Mouse (Mus musculus) embryonic facial prominence, embryonic 13.5 days (tissue): ENCODE data around the gene Nucb2. TPM values are rescaled to one million over a fixed set of nuclear protein-coding genes. Genes with fewer than 3 reads are reported as not detected.

ENCODE experiments used
- ATAC-seq: fragments of 200-750 bp; cut with Nextera tagmentation; 2 replicates; pipeline ENCODE4 v1.8.0; 2017; ENCODE audit warnings: low read depth; ENCODE audit not compliant: insufficient number of reproducible peaks, insufficient read depth, low FRiP score, low TSS enrichment
- H3K27ac ChIP-seq: fragments of 300-500 bp; sonication (generic); 2 replicates; pipeline ENCODE4 v1.5.1; 2015; ENCODE audit warnings: moderate library complexity, mild to moderate bottlenecking, inconsistent platforms
- H3K27me3 ChIP-seq: fragments of 300-500 bp; sonication (generic); 2 replicates; pipeline ENCODE4 v1.6.1; 2015; ENCODE audit warnings: mild to moderate bottlenecking, inconsistent platforms
- H3K36me3 ChIP-seq: fragments of 300-500 bp; sonication (generic); 2 replicates; pipeline ENCODE4 v1.6.1; 2015; ENCODE audit warnings: mild to moderate bottlenecking, inconsistent platforms
- H3K4me1 ChIP-seq: fragments of 300-500 bp; sonication (generic); 2 replicates; pipeline ENCODE4 v1.6.1; 2015; ENCODE audit warnings: inconsistent platforms
- H3K4me2 ChIP-seq: fragments of 300-500 bp; sonication (generic); 2 replicates; pipeline ENCODE4 v1.6.1; 2015; ENCODE audit warnings: moderate library complexity, mild to moderate bottlenecking, inconsistent platforms
- H3K4me3 ChIP-seq: fragments of 300-500 bp; sonication (generic); 2 replicates; pipeline ENCODE4 v1.5.1; 2015; ENCODE audit warnings: mild to moderate bottlenecking, inconsistent platforms
- H3K9ac ChIP-seq: fragments of 300-500 bp; sonication (generic); 2 replicates; pipeline ENCODE4 v1.6.1; 2015; ENCODE audit warnings: mild to moderate bottlenecking, inconsistent platforms
- H3K9me3 ChIP-seq: fragments of 300-500 bp; sonication (generic); 2 replicates; pipeline ENCODE4 v1.6.1; 2016; ENCODE audit warnings: inconsistent platforms
- WGBS: fragments of 180-500 bp; shearing (Covaris S2); methylation state at CpG from one replicate; pipeline ENCODE4 v1.1.7; 2015; ENCODE audit warnings: mixed read lengths; 5-methylcytosine and 5-hydroxymethylcytosine counted together
- polyA plus RNA-seq: library from polyadenylated mRNA; unstranded; fragments of >200 nt; fragmentation: Nextera tagmentation; extraction: Ambion mirVana; gene quantifications from 2 replicates; pipeline ENCODE4 v1.2.1, GENCODE M21; 2015

Nucb2 gene
- polyA plus RNA-seq, 1 experiment from 2014 or later, result 20.0 TPM

DNA sequence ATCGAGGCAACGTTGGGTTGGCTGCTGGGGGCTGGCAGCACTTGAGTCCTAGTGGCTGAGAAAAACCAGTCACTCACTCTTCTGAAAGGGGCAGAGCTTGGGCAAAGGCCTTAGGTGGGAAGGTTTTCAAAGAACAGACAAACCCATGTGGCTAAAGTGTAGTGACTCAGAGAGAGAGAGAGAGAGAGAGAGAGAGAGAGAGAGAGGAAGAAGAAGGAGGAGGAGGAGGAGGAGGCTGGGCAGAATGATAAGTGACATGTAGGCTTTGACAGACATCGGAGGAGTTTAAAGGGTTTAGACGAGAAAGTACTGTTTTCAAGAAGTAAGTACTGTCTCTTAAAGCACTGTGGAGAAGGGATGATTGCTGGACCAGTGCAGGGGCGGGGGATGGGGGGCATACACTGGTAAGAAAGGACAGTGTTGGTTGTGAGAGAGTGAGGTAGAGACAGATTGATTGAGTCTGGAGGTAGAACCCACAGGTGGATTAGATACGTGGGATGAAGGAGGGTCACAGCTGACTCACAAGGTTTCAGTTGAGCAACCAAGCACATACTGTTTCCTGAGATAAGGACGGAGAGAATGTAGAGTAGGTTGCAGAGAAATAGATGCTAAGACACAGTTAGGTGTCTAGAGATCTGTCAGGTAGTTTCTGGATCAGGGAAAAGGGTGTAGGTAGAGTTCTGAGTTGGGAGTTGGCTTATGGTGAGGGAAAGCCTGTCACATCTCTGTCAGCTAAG lies 10.7 kb upstream of the Nucb2 start:
- 81% methylated on average over 7 of the region's 7 CpGs for WGBS
- H3K4me3 ChIP-seq, result no peak overlapping the region
- H3K9me3 ChIP-seq, result no peaks in the 10 kb centered on the region
- H3K9ac ChIP-seq, result no peak overlapping the region
- ATAC-seq, result no peak
- H3K36me3 ChIP-seq, result no peaks in the 10 kb centered on the region
- H3K4me2 ChIP-seq, result no peak overlapping the region
- H3K4me1 ChIP-seq, result no peaks in the 10 kb centered on the region
- H3K27me3 ChIP-seq, result no peaks in the 10 kb centered on the region
- no peak overlapping the region for H3K27ac ChIP-seq

DNA sequence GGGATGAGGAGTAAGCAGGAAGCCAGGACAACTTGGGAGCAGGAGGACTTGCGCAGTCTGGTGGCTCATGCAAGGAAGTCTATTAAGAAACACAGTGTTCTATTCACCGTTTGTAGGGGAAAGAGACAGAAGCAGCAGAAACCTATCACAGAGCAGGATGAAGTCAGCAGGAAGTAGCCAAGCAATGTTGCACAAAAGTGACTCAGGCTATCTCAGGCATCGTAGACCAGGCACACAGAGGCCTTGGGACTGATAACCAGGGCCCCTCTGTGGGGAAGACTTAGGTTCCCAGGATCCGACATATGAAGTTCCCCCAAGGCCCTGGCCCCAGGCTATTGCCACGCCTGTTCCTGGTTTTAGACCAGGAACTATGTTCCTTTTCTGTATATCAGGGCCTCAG lies 9.6 kb upstream of the Nucb2 start:
- 64% methylated on average over 5 of the region's 5 CpGs for WGBS
- H3K27ac ChIP-seq, result no peak overlapping the region
- no peaks in the 10 kb centered on the region for H3K9me3 ChIP-seq
- H3K4me1 ChIP-seq, result no peaks in the 10 kb centered on the region
- no peaks in the 10 kb centered on the region for H3K36me3 ChIP-seq
- H3K4me2 ChIP-seq, result no peak overlapping the region
- ATAC-seq, result no peak
- no peak overlapping the region for H3K9ac ChIP-seq
- no peaks in the 10 kb centered on the region for H3K27me3 ChIP-seq
- H3K4me3 ChIP-seq, result no peak overlapping the region

DNA sequence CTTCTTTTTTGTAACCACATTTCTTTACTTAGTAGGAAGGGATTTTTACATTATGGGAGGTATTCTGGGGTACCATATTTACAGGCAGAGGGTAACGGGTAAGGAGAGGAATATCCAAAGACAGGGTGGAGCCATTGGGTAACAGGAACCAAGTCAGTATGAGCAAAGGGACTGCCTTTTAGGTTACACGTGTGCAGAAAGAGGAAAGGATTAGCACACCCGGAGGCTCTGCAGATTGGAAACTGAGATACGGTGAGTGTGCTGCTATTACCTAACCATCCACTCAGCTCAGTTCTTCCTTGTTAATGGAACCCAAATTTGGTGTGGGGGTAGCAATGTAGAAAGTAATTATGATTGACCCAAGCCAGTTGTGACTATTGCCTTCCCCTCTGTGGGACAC lies 7.4 kb upstream of the Nucb2 start:
- ATAC-seq, result no peak

DNA sequence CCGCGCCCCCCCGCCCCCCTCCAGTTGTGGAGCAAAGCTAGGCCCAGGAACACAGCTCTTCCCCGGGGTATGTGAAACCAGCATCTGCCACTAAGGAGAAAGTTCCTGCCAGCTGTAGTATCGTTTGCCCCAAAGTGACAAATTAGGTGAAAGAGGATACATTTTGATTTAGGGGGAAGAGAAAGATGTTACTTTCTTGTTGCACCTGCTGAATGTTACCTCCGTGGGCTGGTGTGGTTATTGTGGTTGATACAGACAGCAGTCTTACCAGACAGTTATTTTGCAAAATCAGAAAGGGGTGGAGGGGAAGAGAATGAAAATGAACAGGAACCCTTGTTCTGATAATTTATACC lies 625 bp downstream of the Nucb2 start:
- peak overlapping the region; percentile 80 for H3K4me3 ChIP-seq
- H3K9me3 ChIP-seq, result no peaks in the 10 kb centered on the region
- 2% methylated on average over 6 of the region's 6 CpGs for WGBS
- no peaks in the 10 kb centered on the region for H3K27me3 ChIP-seq
- peak overlapping the region; percentile 88 for H3K9ac ChIP-seq
- H3K36me3 ChIP-seq, result no peaks in the 10 kb centered on the region
- no peak overlapping the region for H3K27ac ChIP-seq
- no peak for ATAC-seq
- H3K4me1 ChIP-seq, result peaks cover 8% of the 10 kb centered on the region; the same call in 1 of the 2 replicates
- peak overlapping the region; percentile 79 for H3K4me2 ChIP-seq

More for the DNA sequence above, 7.4 kb upstream of the Nucb2 start:
- WGBS, result 92% methylated on average over 4 of the region's 4 CpGs
- Histone ChIP-seq H3K4me3 (no peak overlapping the region), H3K27ac (no peak overlapping the region), H3K9me3 (no peaks in the 10 kb centered on the region), H3K4me1 (no peaks in the 10 kb centered on the region), H3K27me3 (no peaks in the 10 kb centered on the region), H3K9ac (no peak overlapping the region), H3K36me3 (no peaks in the 10 kb centered on the region), H3K4me2 (no peak overlapping the region)

DNA sequence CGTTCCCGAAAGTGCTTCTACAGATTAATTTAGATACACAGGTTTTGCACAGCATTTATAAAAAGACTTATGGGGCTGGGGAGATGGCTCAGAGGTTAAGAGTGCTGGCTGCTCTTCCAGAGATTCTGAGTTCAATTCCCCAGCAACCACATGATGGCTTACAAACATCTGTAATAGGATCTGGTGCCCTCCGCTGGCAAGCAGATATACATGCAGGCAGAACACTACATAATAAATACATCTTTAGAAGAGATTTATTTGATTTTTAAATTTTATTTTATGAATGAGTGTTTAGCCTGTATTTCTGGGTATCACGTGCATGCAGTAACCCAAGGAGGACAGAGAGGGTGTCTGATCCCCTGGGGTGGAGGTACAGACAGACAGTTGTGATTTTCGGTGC lies 9.9 kb downstream of the Nucb2 start:
- no peak for ATAC-seq
- no peak overlapping the region for H3K4me2 ChIP-seq
- H3K9me3 ChIP-seq, result no peaks in the 10 kb centered on the region
- no peak overlapping the region for H3K9ac ChIP-seq
- H3K27me3 ChIP-seq, result no peaks in the 10 kb centered on the region
- peak overlapping the region; percentile 57; the same call in 1 of the 2 replicates for H3K27ac ChIP-seq
- peaks cover 11% of the 10 kb centered on the region; the same call in 1 of the 2 replicates for H3K36me3 ChIP-seq
- H3K4me1 ChIP-seq, result no peaks in the 10 kb centered on the region
- 83% methylated on average over 5 of the region's 5 CpGs for WGBS
- no peak overlapping the region for H3K4me3 ChIP-seq

DNA sequence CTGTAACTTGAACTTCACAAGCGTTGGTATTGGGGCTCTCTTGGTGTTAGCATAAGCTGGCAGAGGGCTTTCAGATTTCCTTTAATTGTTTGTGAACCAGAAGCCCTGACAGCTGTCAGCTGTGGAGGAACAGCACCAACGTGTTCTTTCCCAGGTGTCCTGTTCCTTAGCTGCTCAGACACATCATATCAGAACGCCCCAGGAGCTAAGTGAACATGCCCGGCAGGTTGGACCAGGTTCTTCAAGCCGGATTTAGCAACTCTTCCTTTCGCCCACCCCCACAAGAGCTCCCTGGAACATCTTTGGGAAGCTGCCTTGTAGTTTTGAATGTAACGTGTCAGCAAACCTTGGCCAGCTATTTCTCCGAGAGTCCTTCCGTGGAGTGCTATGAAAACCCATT lies 10.4 kb downstream of the Nucb2 start:
- Histone ChIP-seq H3K9ac (no peak overlapping the region), H3K27me3 (no peaks in the 10 kb centered on the region), H3K4me2 (no peak overlapping the region), H3K9me3 (no peaks in the 10 kb centered on the region), H3K4me3 (no peak overlapping the region), H3K4me1 (no peaks in the 10 kb centered on the region), H3K36me3 (peaks cover 11% of the 10 kb centered on the region; the same call in 1 of the 2 replicates), H3K27ac (peak overlapping the region; percentile 57; the same call in 1 of the 2 replicates)
- WGBS, result 69% methylated on average over 9 of the region's 9 CpGs
- ATAC-seq, result peak; percentile 62; the same call in 1 of the 2 replicates

DNA sequence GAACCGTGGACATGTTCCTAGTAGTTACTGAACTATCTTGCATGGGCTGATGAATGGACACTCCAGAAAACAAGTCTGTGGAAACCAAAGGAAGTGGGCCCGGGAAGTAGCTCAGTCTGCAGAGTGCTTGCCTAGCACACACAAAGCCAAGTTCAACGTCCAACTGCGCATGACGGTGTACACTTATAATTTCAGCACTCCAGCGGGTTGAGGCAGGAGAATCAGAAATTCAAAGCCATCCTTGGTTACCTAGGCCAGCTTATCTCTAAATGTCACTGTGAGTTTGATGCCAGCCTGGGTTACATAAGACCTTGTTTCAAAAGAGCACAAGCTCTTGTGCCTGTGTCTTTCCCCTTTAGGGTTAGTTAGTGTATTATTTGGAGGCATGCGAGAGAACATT lies 10.9 kb downstream of the Nucb2 start:
- Histone ChIP-seq H3K4me3 (no peak overlapping the region), H3K27ac (no peak overlapping the region), H3K4me2 (no peak overlapping the region), H3K4me1 (no peaks in the 10 kb centered on the region), H3K27me3 (no peaks in the 10 kb centered on the region), H3K9me3 (no peaks in the 10 kb centered on the region), H3K36me3 (peaks cover 11% of the 10 kb centered on the region; the same call in 1 of the 2 replicates), H3K9ac (no peak overlapping the region)
- ATAC-seq, result no peak
- WGBS, result 86% methylated on average over 7 of the region's 7 CpGs

DNA sequence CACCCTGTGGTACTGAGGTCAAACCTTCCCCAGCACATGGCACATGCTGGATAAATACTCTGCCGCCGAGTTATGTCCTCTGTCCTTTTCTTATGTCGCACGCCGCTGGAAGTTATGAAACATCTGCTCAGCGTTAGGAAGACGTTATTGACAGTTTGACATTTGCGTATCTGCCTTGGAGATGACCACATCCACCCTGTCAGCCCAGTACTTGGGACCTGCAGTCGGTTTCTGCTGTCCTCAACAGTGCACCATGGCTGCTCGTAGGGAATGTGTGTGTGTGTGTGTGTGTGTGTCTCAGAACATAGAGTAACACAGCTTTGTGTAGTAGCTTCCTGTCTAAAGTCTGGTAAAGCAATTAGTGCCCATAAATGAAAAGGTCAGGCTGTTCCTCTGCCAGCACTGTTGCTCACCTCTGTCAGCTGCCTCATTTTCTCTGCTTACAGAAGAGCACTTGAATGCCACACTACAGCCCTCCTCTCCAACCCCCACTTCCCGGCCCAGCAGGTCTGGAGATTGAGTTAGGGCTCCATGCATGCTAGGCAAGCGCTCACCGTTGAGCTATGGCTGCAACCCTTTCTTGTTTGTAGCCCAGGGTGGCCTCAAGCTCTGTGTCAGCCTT lies 11.5 kb downstream of the Nucb2 start:
- 72% methylated on average over 13 of the region's 13 CpGs for WGBS
- Histone ChIP-seq H3K36me3 (peaks cover 11% of the 10 kb centered on the region; the same call in 1 of the 2 replicates), H3K4me1 (no peaks in the 10 kb centered on the region), H3K27me3 (no peaks in the 10 kb centered on the region), H3K9me3 (no peaks in the 10 kb centered on the region), H3K9ac (no peak overlapping the region), H3K27ac (no peak overlapping the region), H3K4me3 (no peak overlapping the region), H3K4me2 (no peak overlapping the region)
- no peak for ATAC-seq

DNA sequence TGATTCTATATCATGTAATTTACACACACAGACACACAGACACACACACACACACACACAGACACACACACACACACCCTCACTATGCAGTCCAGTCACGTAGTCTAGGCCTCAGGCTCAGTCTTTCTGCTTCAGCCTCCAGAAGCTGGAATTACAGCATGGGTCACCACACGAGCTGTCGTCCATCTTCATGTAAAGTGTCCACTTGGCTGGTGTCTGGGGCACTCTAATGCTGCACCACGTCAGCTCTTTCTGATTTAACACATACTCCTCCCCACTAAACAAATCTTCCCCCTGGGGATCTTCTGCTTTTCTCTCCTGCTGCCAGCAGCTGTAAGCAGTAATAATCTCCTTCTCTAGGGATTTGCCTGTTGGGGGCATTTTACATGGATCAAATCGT lies 13.1 kb downstream of the Nucb2 start:
- Histone ChIP-seq H3K9ac (no peak overlapping the region), H3K27ac (no peak overlapping the region), H3K4me1 (no peaks in the 10 kb centered on the region), H3K27me3 (no peaks in the 10 kb centered on the region), H3K4me2 (no peak overlapping the region), H3K4me3 (no peak overlapping the region), H3K36me3 (peaks cover 15% of the 10 kb centered on the region), H3K9me3 (no peaks in the 10 kb centered on the region)
- no peak for ATAC-seq
- WGBS, result 51% methylated on average over 5 of the region's 5 CpGs

DNA sequence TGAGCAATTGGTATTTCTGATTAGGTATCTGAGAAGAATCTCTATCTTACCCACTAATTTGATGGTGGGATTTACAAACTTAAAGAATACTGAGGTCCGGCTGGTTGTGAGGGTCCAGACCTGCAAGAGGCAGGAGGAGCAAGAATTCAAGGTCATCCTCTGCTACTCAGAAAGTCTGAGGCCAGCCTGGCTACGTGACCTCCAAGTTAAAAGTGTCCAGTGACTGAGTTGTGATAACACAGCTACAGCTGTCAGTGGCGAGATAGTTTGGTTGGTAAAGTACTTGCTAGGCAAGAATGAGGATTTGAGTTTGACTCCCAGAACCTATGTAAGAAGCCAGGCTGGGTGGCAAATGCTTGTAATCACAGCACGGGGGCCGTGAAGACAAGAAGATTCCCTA lies 14.0 kb downstream of the Nucb2 start:
- WGBS, result 88% methylated on average over 5 of the region's 5 CpGs
- H3K36me3 ChIP-seq, result peaks cover 14% of the 10 kb centered on the region
- no peak overlapping the region for H3K9ac ChIP-seq
- no peaks in the 10 kb centered on the region for H3K27me3 ChIP-seq
- H3K4me3 ChIP-seq, result no peak overlapping the region
- ATAC-seq, result no peak
- no peaks in the 10 kb centered on the region for H3K9me3 ChIP-seq
- no peaks in the 10 kb centered on the region for H3K4me1 ChIP-seq
- no peak overlapping the region for H3K27ac ChIP-seq
- no peak overlapping the region for H3K4me2 ChIP-seq

DNA sequence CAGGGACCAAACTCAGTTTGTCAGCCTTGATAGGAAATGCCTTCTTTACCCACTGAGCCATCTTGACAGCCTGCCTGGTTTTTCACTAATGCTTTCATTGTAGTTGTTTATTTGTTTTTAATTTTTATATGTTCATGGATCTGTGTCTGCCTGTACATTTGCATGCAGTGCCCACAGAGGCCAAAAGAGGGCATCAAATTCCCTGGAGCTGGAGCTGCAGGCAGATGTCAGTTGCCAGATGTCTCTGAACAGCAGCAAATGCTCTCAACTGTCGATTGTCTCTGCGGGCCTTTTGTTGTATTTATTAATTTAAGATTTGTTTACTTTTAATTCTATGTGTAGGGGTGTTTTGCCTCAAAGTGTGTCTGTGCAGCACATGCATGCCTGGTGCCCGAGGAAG lies 15.6 kb downstream of the Nucb2 start:
- Histone ChIP-seq H3K4me1 (no peaks in the 10 kb centered on the region), H3K27ac (no peak overlapping the region), H3K9me3 (no peaks in the 10 kb centered on the region), H3K4me3 (no peak overlapping the region), H3K27me3 (no peaks in the 10 kb centered on the region), H3K36me3 (peaks cover 28% of the 10 kb centered on the region), H3K4me2 (no peak overlapping the region), H3K9ac (no peak overlapping the region)
- 48% methylated on average over 3 of the region's 3 CpGs for WGBS
- no peak for ATAC-seq

DNA sequence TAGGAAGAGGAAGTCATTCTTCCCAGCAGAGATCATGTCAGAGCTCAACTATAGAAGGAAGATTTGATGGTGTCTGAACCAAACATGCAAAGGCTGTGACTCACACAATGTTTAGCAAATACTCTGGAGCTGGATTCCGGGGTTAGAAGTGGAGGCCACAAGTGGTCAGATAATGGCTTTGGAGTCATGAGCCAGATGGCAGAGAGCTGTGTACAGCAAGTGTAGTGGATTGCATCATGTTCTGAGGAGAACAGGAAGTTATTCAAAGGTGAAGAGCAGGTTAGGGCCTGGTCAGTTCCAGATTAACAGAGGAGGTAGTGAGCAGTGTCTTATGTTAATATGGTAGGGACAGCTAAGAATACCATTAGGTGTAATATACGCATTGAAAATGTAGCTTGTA lies 20.4 kb downstream of the Nucb2 start:
- Histone ChIP-seq H3K4me3 (no peak overlapping the region), H3K4me1 (no peaks in the 10 kb centered on the region), H3K4me2 (no peak overlapping the region), H3K9ac (no peak overlapping the region), H3K27me3 (no peaks in the 10 kb centered on the region), H3K9me3 (no peaks in the 10 kb centered on the region), H3K36me3 (peaks cover 62% of the 10 kb centered on the region), H3K27ac (no peak overlapping the region)
- WGBS, result 90% methylated on average over 2 of the region's 2 CpGs
- ATAC-seq, result no peak
